1 mouse cellular context compared by ENCODE assay signal in the genomic region with DNA sequence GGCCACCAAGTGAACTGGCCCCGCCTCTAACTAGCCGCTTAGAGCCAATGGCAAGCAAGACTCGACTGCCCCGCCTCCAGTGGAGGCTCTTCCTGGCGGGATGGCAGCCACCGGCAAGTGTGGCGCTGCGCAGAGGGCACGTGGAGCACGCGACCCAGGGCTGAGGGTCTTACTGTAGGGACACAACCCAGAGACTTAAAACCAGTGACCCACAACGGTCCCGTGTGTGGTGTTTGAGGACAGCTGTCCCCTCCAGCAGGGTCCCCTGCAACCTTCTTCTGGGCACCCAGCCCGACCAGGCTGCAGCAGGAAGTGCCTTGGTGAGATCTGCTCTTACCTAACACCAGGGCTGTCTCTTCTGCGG.
TF ChIP-seq lines count a peak whose summit lies in the region.

No protein-coding gene starts in this region.

TF ChIP-seq in C2C12, 6 proteins besides CTCF, POLR2A, EP300 and RAD21:
- TF ChIP-seq MYOD1 (IDR thresholded peaks at IDR 0.05; ENCODE audit: control insufficient read depth, insufficient read length, low read depth) (no peak), MYOG (IDR thresholded peaks at IDR 0.05; ENCODE audit: control insufficient read depth, extremely low read depth, insufficient read length) (no peak), USF1 (IDR thresholded peaks at IDR 0.05; ENCODE audit: low read depth) (peak; percentile 30), FOSL1 (IDR thresholded peaks at IDR 0.05; ENCODE audit: insufficient read depth, low read length, poor library complexity, severe bottlenecking) (no peak), MAX (IDR thresholded peaks at IDR 0.05) (peak; percentile 98)
